8 mouse cellular contexts compared by ENCODE assay signal in the genomic region with DNA sequence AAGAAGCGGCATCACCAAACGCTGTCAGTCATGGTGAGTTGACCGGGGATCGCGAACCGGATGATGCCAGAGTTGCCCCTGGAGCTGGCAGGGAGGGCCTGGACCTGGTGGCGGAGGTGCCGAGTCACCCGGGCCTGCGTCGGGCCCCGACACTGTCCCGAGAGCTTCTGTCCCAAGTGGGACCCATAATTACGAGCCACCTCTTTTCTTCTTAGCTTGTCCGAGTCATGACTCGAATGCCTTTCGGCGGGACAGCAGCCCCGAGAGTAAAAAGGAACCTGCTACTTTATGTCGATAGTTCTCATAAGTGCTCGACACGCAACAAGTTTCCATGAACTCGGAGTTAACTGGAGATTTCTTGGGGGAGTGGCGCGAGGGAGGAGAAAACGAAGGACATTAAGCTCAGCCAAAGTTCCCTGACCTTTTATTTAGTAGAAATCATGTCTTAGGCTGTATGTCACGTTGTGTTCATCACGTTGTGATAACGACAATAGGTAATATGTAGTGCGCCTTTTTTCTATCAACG. TPM values are rescaled to one million over a fixed set of nuclear protein-coding genes. Genes with fewer than 3 reads are reported as not detected.
A peak's percentile ranks its signal among the peaks of the same experiment; 100 is the strongest.
DNase-seq lines count a peak whose midpoint lies in the region; ATAC-seq and TF ChIP-seq lines count a peak whose summit lies in the region.

No protein-coding gene starts in this region.

- H3K36me3 ChIP-seq in kidney, postnatal 0 days (ENCODE audit: insufficient read depth, low read length): peaks cover 31% of the 10 kb centered on the region
- H3K36me3 ChIP-seq in embryonic facial prominence, embryonic 10.5 days (replicated peaks): peaks cover 58% of the 10 kb centered on the region
- H3K36me3 ChIP-seq in hindbrain, embryonic 16.5 days (ENCODE audit: control insufficient read depth, insufficient read depth, low read length): peaks cover 11% of the 10 kb centered on the region
- peaks cover 18% of the 10 kb centered on the region for H3K36me3 ChIP-seq in midbrain, embryonic 15.5 days (replicated peaks)

- H3K9me3 ChIP-seq in kidney, postnatal 0 days (replicated peaks; ENCODE audit: low read length): no peaks in the 10 kb centered on the region
- H3K9me3 ChIP-seq in embryonic facial prominence, embryonic 10.5 days: no peaks in the 10 kb centered on the region
- H3K9me3 ChIP-seq in hindbrain, embryonic 16.5 days (ENCODE audit: control insufficient read depth, low read length): no peaks in the 10 kb centered on the region
- no peaks in the 10 kb centered on the region for H3K9me3 ChIP-seq in midbrain, embryonic 15.5 days

- no peak for TF ChIP-seq CTCF in kidney, postnatal 0 days (IDR thresholded peaks at IDR 0.05; ENCODE audit: low read depth)

- H3K4me3 ChIP-seq in kidney, postnatal 0 days (replicated peaks; ENCODE audit: low read depth, low read length): peak overlapping the region; percentile 95
- H3K4me3 ChIP-seq in embryonic facial prominence, embryonic 10.5 days: peak overlapping the region; percentile 91
- peak overlapping the region; percentile 74 for H3K4me3 ChIP-seq in hindbrain, embryonic 16.5 days (ENCODE audit: low read length)
- H3K4me3 ChIP-seq in midbrain, embryonic 15.5 days: peak overlapping the region; percentile 97

- ATAC-seq in kidney, postnatal 0 days (replicated peaks; ENCODE audit: low FRiP score, low read depth): no peak
- peak; percentile 58 for ATAC-seq in hindbrain, embryonic 16.5 days
- ATAC-seq in midbrain, embryonic 15.5 days (replicated peaks): peak; percentile 69

- peak overlapping the region; percentile 92 for H3K27ac ChIP-seq in kidney, postnatal 0 days
- H3K27ac ChIP-seq in embryonic facial prominence, embryonic 10.5 days (replicated peaks): peak overlapping the region; percentile 88
- H3K27ac ChIP-seq in hindbrain, embryonic 16.5 days (ENCODE audit: low read depth, low read length): peak overlapping the region; percentile 65; the same call in 1 of the 2 replicates
- peak overlapping the region; percentile 79 for H3K27ac ChIP-seq in midbrain, embryonic 15.5 days

- 2% methylated on average over 31 of the region's 31 CpGs for WGBS in kidney, postnatal 0 days
- WGBS in embryonic facial prominence, embryonic 10.5 days: 3% methylated on average over 31 of the region's 31 CpGs
- WGBS in hindbrain, embryonic 16.5 days: 1% methylated on average over 31 of the region's 31 CpGs
- 2% methylated on average over 31 of the region's 31 CpGs for whole genome bisulfite sequencing in midbrain, embryonic 15.5 days

- no peaks in the 10 kb centered on the region for H3K27me3 ChIP-seq in kidney, postnatal 0 days (ENCODE audit: insufficient read depth, low read length)
- no peaks in the 10 kb centered on the region for H3K27me3 ChIP-seq in embryonic facial prominence, embryonic 10.5 days (replicated peaks; ENCODE audit: low read depth, poor library complexity, severe bottlenecking)
- H3K27me3 ChIP-seq in hindbrain, embryonic 16.5 days (replicated peaks; ENCODE audit: control insufficient read depth, insufficient read depth, low read length): no peaks in the 10 kb centered on the region
- no peaks in the 10 kb centered on the region for H3K27me3 ChIP-seq in midbrain, embryonic 15.5 days (replicated peaks)

- peak; percentile 43 for DNase-seq in kidney, postnatal 0 days (ENCODE audit: low spot score)
- DNase-seq in kidney, adult 11 months: no peak
- DNase-seq in embryonic facial prominence, embryonic 10.5 days (ENCODE audit: low spot score): no peak
- no peak for DNase-seq in thymus, postnatal 14 days
- no peak for DNase-seq in gastrocnemius, adult 18-20 months (ENCODE audit: low spot score)
- DNase-seq in adrenal gland, adult (ENCODE audit: inconsistent age in 2 of 2, low spot score in 1 of 2): no peak

- H3K4me1 ChIP-seq in kidney, postnatal 0 days (replicated peaks; ENCODE audit: insufficient read depth, low read length): peaks cover 5% of the 10 kb centered on the region
- H3K4me1 ChIP-seq in embryonic facial prominence, embryonic 10.5 days: peaks cover 22% of the 10 kb centered on the region
- peaks cover 9% of the 10 kb centered on the region for H3K4me1 ChIP-seq in hindbrain, embryonic 16.5 days (ENCODE audit: control insufficient read depth, insufficient read depth, low read depth, low read length)
- H3K4me1 ChIP-seq in midbrain, embryonic 15.5 days: peaks cover 12% of the 10 kb centered on the region

- peak overlapping the region; percentile 89 for H3K9ac ChIP-seq in kidney, postnatal 0 days (ENCODE audit: low read depth, low read length)
- H3K9ac ChIP-seq in hindbrain, embryonic 16.5 days (ENCODE audit: low read depth, low read length): peak overlapping the region; percentile 77
- H3K9ac ChIP-seq in midbrain, embryonic 15.5 days: peak overlapping the region; percentile 82

- peak overlapping the region; percentile 77 for H3K4me2 ChIP-seq in kidney, postnatal 0 days (ENCODE audit: low read length)
- H3K4me2 ChIP-seq in hindbrain, embryonic 16.5 days (ENCODE audit: low read length): peak overlapping the region; percentile 61
- H3K4me2 ChIP-seq in midbrain, embryonic 15.5 days: peak overlapping the region; percentile 83

RNA-seq across cellular contexts. Expression of a gene that starts 0.7 kb away (rescaled TPM):
- polyA plus RNA-seq in kidney, postnatal 0 days (2015; fragmentation: Nextera tagmentation; extraction: Ambion mirVana): 20.1 and 24.9 TPM in 2 replicates
- 73.8 and 77.3 TPM in 2 replicates for polyA plus RNA-seq in embryonic facial prominence, embryonic 10.5 days (2016; fragmentation: Nextera tagmentation; extraction: Ambion mirVana)
- 9.6 and 10.7 TPM in 2 replicates for polyA plus RNA-seq in hindbrain, embryonic 16.5 days (2015; fragmentation: Nextera tagmentation; extraction: Ambion mirVana)
- polyA plus RNA-seq in midbrain, embryonic 15.5 days (2015; fragmentation: Nextera tagmentation; extraction: Ambion mirVana): 6.9 and 8.5 TPM in 2 replicates
- 1 to 10 TPM; 1.8 to 3.4 TPM for total RNA-seq in gastrocnemius, adult 18-20 months (2021)

RNA-seq across cellular contexts. Expression of a gene that starts 0.9 kb away (rescaled TPM):
- 82.3 and 86.1 TPM in 2 replicates for polyA plus RNA-seq in kidney, postnatal 0 days (2015; fragmentation: Nextera tagmentation; extraction: Ambion mirVana)
- 103 and 107 TPM in 2 replicates for polyA plus RNA-seq in embryonic facial prominence, embryonic 10.5 days (2016; fragmentation: Nextera tagmentation; extraction: Ambion mirVana)
- polyA plus RNA-seq in hindbrain, embryonic 16.5 days (2015; fragmentation: Nextera tagmentation; extraction: Ambion mirVana): 100 and 104 TPM in 2 replicates
- polyA plus RNA-seq in midbrain, embryonic 15.5 days (2015; fragmentation: Nextera tagmentation; extraction: Ambion mirVana): 107 and 122 TPM in 2 replicates
- 10 to 100 TPM; 37.7 to 46.0 TPM for total RNA-seq in gastrocnemius, adult 18-20 months (2021)

RNA-seq across cellular contexts. Expression of a gene that starts 23.9 kb away (rescaled TPM):
- polyA plus RNA-seq in kidney, postnatal 0 days (2015; fragmentation: Nextera tagmentation; extraction: Ambion mirVana): 27.5 and 30.5 TPM in 2 replicates
- polyA plus RNA-seq in embryonic facial prominence, embryonic 10.5 days (2016; fragmentation: Nextera tagmentation; extraction: Ambion mirVana): 32.6 and 34.9 TPM in 2 replicates
- polyA plus RNA-seq in hindbrain, embryonic 16.5 days (2015; fragmentation: Nextera tagmentation; extraction: Ambion mirVana): 46.0 and 49.1 TPM in 2 replicates
- 48.2 and 50.5 TPM in 2 replicates for polyA plus RNA-seq in midbrain, embryonic 15.5 days (2015; fragmentation: Nextera tagmentation; extraction: Ambion mirVana)
- total RNA-seq in gastrocnemius, adult 18-20 months (2021): 10 to 100 TPM; 20.1 to 21.4 TPM

RNA-seq across cellular contexts. Expression of a gene that starts 23.9 kb away (rescaled TPM):
- not detected in 2 replicates for polyA plus RNA-seq in kidney, postnatal 0 days (2015; fragmentation: Nextera tagmentation; extraction: Ambion mirVana)
- polyA plus RNA-seq in embryonic facial prominence, embryonic 10.5 days (2016; fragmentation: Nextera tagmentation; extraction: Ambion mirVana): not detected in 2 replicates
- polyA plus RNA-seq in hindbrain, embryonic 16.5 days (2015; fragmentation: Nextera tagmentation; extraction: Ambion mirVana): not detected in 2 replicates
- 0.17 and 0.28 TPM in 2 replicates for polyA plus RNA-seq in midbrain, embryonic 15.5 days (2015; fragmentation: Nextera tagmentation; extraction: Ambion mirVana)
- total RNA-seq in gastrocnemius, adult 18-20 months (2021): 1 to 10 TPM in 1 of 2 experiments, under 1 TPM in 1; 0.38 to 1.7 TPM

RNA-seq across cellular contexts. Expression of a gene that starts 35.8 kb away (rescaled TPM):
- 107 and 113 TPM in 2 replicates for polyA plus RNA-seq in kidney, postnatal 0 days (2015; fragmentation: Nextera tagmentation; extraction: Ambion mirVana)
- 20.0 and 22.0 TPM in 2 replicates for polyA plus RNA-seq in embryonic facial prominence, embryonic 10.5 days (2016; fragmentation: Nextera tagmentation; extraction: Ambion mirVana)
- polyA plus RNA-seq in hindbrain, embryonic 16.5 days (2015; fragmentation: Nextera tagmentation; extraction: Ambion mirVana): 124 and 125 TPM in 2 replicates
- polyA plus RNA-seq in midbrain, embryonic 15.5 days (2015; fragmentation: Nextera tagmentation; extraction: Ambion mirVana): 107 and 132 TPM in 2 replicates
- 1 to 10 TPM; 3.3 to 9.9 TPM for total RNA-seq in gastrocnemius, adult 18-20 months (2021)
